Mouse (Mus musculus) cerebellum, adult 2 months (tissue): ENCODE measurements around the gene Cbl.

Source experiments
- CTCF ChIP-seq: fragments of 200-500 bp; IDR thresholded peaks from 2 replicates; pipeline ENCODE4 v1.5.1; 2011; ENCODE audit warnings: low read depth, mild to moderate bottlenecking, control low read depth, low read length, moderate library complexity, borderline replicate concordance; ENCODE audit not compliant: insufficient read depth
- POLR2A ChIP-seq: fragments of 200-500 bp; IDR thresholded peaks from 2 replicates; pipeline ENCODE4 v1.6.1; 2011; ENCODE audit warnings: low read length, control low read depth, borderline replicate concordance; ENCODE audit not compliant: insufficient read depth

DNA sequence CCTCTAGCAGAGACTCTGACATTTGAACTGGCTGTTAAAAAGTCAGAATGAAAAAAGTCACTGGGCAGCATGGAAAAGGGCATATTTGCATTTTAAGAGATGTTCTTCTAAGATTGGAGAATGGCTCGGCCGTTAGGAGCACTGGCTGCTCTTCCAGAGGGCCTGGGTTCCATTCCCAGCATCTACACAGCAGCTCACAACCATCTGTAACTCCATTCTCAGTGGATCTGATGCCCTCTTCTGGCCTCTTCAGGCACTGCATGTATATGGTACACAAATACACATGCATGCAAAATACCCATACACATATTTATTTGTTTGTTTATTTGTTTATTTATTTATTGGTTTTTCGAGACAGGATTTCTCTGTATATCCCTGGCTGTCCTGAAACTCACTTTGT lies 35.2 kb upstream of the Cbl start:
- no peak for TF ChIP-seq POLR2A
- peak; percentile 45 for TF ChIP-seq CTCF
